Mouse (Mus musculus): ENCODE results near the gene Uspl1. TPM values are rescaled to one million over a fixed set of nuclear protein-coding genes. Genes with fewer than 3 reads are reported as not detected.
A peak's percentile ranks its signal among the peaks of the same experiment; 100 is the strongest.

Gene Uspl1
- polyA plus RNA-seq, 1 experiment from 2014 or later = 24.2 TPM

DNA sequence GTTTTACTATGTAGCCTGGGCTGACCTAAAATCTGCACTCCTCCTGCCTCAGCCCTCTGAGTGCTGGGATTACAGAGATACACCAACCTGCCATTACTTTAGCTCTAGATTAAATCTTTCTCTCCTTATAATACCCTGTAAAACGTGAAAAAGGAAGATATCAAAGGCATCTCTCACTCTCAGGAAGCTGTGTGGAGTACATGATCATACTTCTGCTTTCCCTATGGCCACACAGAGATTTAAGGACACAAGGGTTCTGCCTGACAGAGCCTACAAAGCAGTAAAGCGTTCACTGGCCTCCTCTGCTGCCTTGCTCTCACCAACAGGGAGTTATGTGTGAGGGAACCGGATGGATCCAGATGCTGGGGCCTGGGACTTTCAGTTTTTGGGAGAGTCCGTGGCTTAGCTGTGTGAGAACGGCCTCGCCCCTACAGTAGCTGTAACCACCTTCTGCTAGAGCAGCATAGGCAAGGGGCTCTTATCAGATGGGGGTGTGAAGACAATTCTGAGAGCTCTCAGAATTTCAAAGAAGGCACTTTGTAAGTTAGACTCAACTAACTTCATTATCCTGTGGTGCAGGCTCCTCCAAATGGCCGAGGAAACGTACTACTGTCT lies 36.7 kb upstream of the Uspl1 start:
- 27% methylated on average over 8 of the region's 8 CpGs for WGBS (ENCODE audit: insufficient replicate concordance)
- Histone ChIP-seq H3K27ac (no peak overlapping the region), H3K27me3 (no peaks in the 10 kb centered on the region), H3K4me3 (replicated peaks) (no peak overlapping the region), H3K4me1 (replicated peaks) (peaks cover 26% of the 10 kb centered on the region), H3K9ac (no peak overlapping the region), H3K4me2 (no peak overlapping the region), H3K9me3 (replicated peaks) (no peaks in the 10 kb centered on the region), H3K36me3 (no peaks in the 10 kb centered on the region)
- DNase-seq (no peak), ATAC-seq (ENCODE audit: low read depth) (peak; percentile 43; the same call in 1 of the 2 replicates)

DNA sequence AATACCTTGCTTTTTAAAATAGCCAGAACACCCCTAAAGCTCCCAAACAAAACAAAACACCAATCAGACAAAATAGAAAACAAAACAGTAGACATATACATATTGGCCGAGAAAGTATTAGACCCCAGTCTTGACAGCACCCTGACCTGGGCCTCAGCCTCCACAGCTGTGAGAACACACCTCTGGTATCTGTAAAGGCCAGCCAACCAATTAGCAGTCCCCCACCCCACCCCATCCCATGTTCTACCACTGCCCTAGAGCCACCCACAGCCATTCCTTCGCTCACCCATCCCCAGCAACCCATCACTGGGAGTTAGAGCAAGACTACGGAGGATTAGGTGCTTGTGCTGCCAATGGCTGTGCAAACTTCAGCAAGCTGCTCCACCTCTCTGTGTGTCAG lies 33.3 kb upstream of the Uspl1 start:
- peak; percentile 67 for ATAC-seq (ENCODE audit: low read depth)
- 73% methylated on average over 3 of the region's 3 CpGs for WGBS (ENCODE audit: insufficient replicate concordance)
- H3K27me3 ChIP-seq = no peaks in the 10 kb centered on the region

GRCm38 (mm10) chr5:149152063-149152773 lies 31.9 kb upstream of the Uspl1 start:
- peaks cover 17% of the 10 kb centered on the region for H3K4me1 ChIP-seq (replicated peaks)
- DNase-seq = no peak

More for the DNA sequence above, 33.3 kb upstream of the Uspl1 start:
- no peaks in the 10 kb centered on the region for H3K36me3 ChIP-seq
- H3K27ac ChIP-seq = no peak overlapping the region
- no peak overlapping the region for H3K4me2 ChIP-seq
- no peaks in the 10 kb centered on the region for H3K9me3 ChIP-seq (replicated peaks)
- peaks cover 26% of the 10 kb centered on the region for H3K4me1 ChIP-seq (replicated peaks)
- no peak overlapping the region for H3K9ac ChIP-seq
- DNase-seq = no peak
- no peak overlapping the region for H3K4me3 ChIP-seq (replicated peaks)

DNA sequence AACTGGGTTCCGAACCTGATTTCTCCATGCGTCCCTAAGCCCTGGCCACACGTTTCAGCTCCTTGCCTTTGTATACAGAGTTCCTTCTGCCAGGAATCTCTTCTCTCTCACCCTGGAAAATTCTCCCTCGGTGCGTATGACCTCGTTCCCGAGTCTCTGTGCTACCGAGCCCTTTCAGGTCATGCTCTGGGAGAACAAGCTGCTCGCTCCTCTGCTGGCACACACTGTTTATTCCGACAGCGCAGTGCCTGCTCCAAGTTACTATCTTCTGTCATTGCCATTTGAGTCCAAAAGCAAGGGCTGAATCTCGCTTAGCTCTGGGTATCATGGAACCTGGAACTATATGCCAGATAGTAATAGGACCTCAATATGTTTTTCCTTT lies 31.4 kb upstream of the Uspl1 start:
- peaks cover 11% of the 10 kb centered on the region for H3K4me1 ChIP-seq (replicated peaks)
- ATAC-seq (ENCODE audit: low read depth) (no peak), DNase-seq (no peak)
- no peaks in the 10 kb centered on the region for H3K36me3 ChIP-seq
- H3K4me2 ChIP-seq = no peak overlapping the region
- WGBS (ENCODE audit: insufficient replicate concordance) = 71% methylated on average over 12 of the region's 12 CpGs
- H3K9ac ChIP-seq = no peak overlapping the region
- no peaks in the 10 kb centered on the region for H3K27me3 ChIP-seq
- H3K27ac ChIP-seq = no peak overlapping the region
- no peaks in the 10 kb centered on the region for H3K9me3 ChIP-seq (replicated peaks)
- no peak overlapping the region for H3K4me3 ChIP-seq (replicated peaks)

More at GRCm38 (mm10) chr5:149152063-149152773, 31.9 kb upstream of the Uspl1 start:
- ATAC-seq (ENCODE audit: low read depth) = no peak
- H3K27me3 ChIP-seq = no peaks in the 10 kb centered on the region
- H3K4me2 ChIP-seq = no peak overlapping the region
- H3K4me3 ChIP-seq (replicated peaks) = no peak overlapping the region
- H3K27ac ChIP-seq = no peak overlapping the region
- WGBS (ENCODE audit: insufficient replicate concordance) = 61% methylated on average over 13 of the region's 13 CpGs
- H3K9ac ChIP-seq = no peak overlapping the region
- H3K36me3 ChIP-seq = no peaks in the 10 kb centered on the region
- no peaks in the 10 kb centered on the region for H3K9me3 ChIP-seq (replicated peaks)

GRCm38 (mm10) chr5:149156886-149157563 lies 27.1 kb upstream of the Uspl1 start:
- no peak for ATAC-seq (ENCODE audit: low read depth)

DNA sequence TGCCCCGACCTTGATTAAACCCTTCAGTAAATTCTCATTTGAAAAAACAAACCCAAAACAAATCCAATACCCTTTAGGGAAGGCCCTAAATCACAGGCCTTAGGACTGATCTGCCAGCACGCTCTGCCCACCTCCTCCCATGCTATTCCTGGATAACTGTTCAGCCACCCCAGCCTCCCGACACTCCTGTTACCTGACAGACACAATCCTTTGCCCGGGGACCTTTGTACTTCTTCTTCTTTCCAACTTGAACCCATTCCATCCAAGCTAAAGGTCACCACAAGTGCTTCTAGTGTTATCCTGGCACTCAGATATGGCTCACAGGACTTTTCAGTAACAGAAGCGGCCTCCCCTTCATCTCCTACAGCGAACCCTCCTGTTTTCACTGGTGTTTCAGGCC lies 25.1 kb upstream of the Uspl1 start:
- Histone ChIP-seq H3K4me1 (replicated peaks) (no peaks in the 10 kb centered on the region; the same call in 1 of the 2 replicates), H3K36me3 (no peaks in the 10 kb centered on the region), H3K9ac (no peak overlapping the region), H3K4me3 (replicated peaks) (no peak overlapping the region), H3K27me3 (no peaks in the 10 kb centered on the region), H3K27ac (no peak overlapping the region), H3K9me3 (replicated peaks) (no peaks in the 10 kb centered on the region), H3K4me2 (no peak overlapping the region)
- WGBS (ENCODE audit: insufficient replicate concordance) = 84% methylated on average over 6 of the region's 6 CpGs
- DNase-seq (no peak), ATAC-seq (ENCODE audit: low read depth) (no peak)

More at GRCm38 (mm10) chr5:149156886-149157563, 27.1 kb upstream of the Uspl1 start:
- H3K9ac ChIP-seq = no peak overlapping the region
- WGBS (ENCODE audit: insufficient replicate concordance) = 79% methylated on average over 18 of the region's 18 CpGs
- no peak overlapping the region for H3K4me2 ChIP-seq
- no peaks in the 10 kb centered on the region; the same call in 1 of the 2 replicates for H3K4me1 ChIP-seq (replicated peaks)
- H3K27ac ChIP-seq = no peak overlapping the region
- no peaks in the 10 kb centered on the region for H3K9me3 ChIP-seq (replicated peaks)
- no peaks in the 10 kb centered on the region for H3K36me3 ChIP-seq
- no peak overlapping the region for H3K4me3 ChIP-seq (replicated peaks)
- DNase-seq = no peak
- no peaks in the 10 kb centered on the region for H3K27me3 ChIP-seq

GRCm38 (mm10) chr5:149160469-149160868 lies 23.7 kb upstream of the Uspl1 start:
- WGBS (ENCODE audit: insufficient replicate concordance) = 63% methylated on average over 4 of the region's 4 CpGs
- DNase-seq = no peak
- H3K4me2 ChIP-seq = no peak overlapping the region

DNA sequence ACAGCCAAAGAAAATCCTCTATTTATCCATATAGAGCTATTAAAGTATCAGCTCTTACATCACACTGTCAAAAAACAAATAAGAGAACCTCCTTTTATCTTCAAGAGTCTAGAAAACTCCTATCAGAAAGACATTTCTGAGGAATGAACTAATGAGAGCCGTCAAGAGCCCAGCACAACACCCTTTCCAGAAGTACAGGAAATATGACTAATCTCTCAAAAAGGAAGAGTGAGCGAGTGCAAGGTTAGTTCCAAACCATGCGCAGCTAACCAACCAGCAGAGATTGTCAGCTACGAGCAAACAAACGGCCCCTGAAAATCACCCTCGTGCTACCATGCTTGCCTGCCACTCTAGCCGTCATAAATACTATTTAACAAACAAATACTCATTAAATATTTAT lies 21.3 kb upstream of the Uspl1 start:
- Histone ChIP-seq H3K27me3 (no peaks in the 10 kb centered on the region), H3K9me3 (replicated peaks) (no peaks in the 10 kb centered on the region), H3K4me1 (replicated peaks) (no peaks in the 10 kb centered on the region; the same call in 1 of the 2 replicates), H3K4me2 (no peak overlapping the region), H3K9ac (no peak overlapping the region), H3K4me3 (replicated peaks) (no peak overlapping the region), H3K27ac (no peak overlapping the region), H3K36me3 (no peaks in the 10 kb centered on the region)
- no peak for ATAC-seq (ENCODE audit: low read depth)
- WGBS (ENCODE audit: insufficient replicate concordance) = 24% methylated on average over 7 of the region's 7 CpGs
- DNase-seq = no peak

More at GRCm38 (mm10) chr5:149160469-149160868, 23.7 kb upstream of the Uspl1 start:
- H3K27ac ChIP-seq = no peak overlapping the region
- no peaks in the 10 kb centered on the region; the same call in 1 of the 2 replicates for H3K4me1 ChIP-seq (replicated peaks)
- H3K9me3 ChIP-seq (replicated peaks) = no peaks in the 10 kb centered on the region
- no peak overlapping the region for H3K9ac ChIP-seq
- no peaks in the 10 kb centered on the region for H3K27me3 ChIP-seq
- H3K4me3 ChIP-seq (replicated peaks) = no peak overlapping the region
- H3K36me3 ChIP-seq = no peaks in the 10 kb centered on the region
- ATAC-seq (ENCODE audit: low read depth) = no peak

DNA sequence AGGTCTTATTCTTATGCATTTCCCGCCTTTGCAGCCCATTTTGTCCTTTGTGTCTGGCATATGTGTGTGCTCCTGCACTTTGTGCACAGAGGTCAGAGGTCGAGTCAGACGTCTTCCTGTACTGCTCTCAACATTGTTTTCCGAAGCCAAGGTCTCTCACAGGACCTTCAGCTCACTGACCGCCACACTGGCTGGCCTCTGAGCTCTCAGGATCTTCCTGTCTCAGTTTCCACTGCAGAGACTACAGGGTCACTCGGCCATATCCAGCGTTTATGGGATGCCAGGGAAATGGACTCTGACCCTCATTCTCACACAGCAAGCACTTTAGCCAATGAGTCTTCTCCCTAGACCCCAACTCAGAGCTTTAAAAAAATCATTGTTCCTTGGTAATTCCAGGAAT lies 19.3 kb upstream of the Uspl1 start:
- Histone ChIP-seq H3K4me2 (no peak overlapping the region), H3K9me3 (replicated peaks) (no peaks in the 10 kb centered on the region), H3K27ac (no peak overlapping the region), H3K27me3 (no peaks in the 10 kb centered on the region), H3K9ac (no peak overlapping the region), H3K4me1 (replicated peaks) (no peaks in the 10 kb centered on the region; the same call in 1 of the 2 replicates), H3K36me3 (no peaks in the 10 kb centered on the region), H3K4me3 (replicated peaks) (no peak overlapping the region)
- WGBS (ENCODE audit: insufficient replicate concordance) = 52% methylated on average over 7 of the region's 7 CpGs
- ATAC-seq (ENCODE audit: low read depth) = peak; percentile 65
- no peak for DNase-seq

GRCm38 (mm10) chr5:149166011-149166410 lies 18.1 kb upstream of the Uspl1 start:
- Histone ChIP-seq H3K4me3 (replicated peaks) (no peak overlapping the region), H3K27ac (no peak overlapping the region), H3K4me1 (replicated peaks) (no peaks in the 10 kb centered on the region), H3K36me3 (no peaks in the 10 kb centered on the region), H3K9ac (no peak overlapping the region), H3K9me3 (replicated peaks) (no peaks in the 10 kb centered on the region), H3K27me3 (no peaks in the 10 kb centered on the region), H3K4me2 (no peak overlapping the region)
- WGBS (ENCODE audit: insufficient replicate concordance) = 84% methylated on average over 10 of the region's 10 CpGs
- DNase-seq (no peak), ATAC-seq (ENCODE audit: low read depth) (no peak)

GRCm38 (mm10) chr5:149168051-149168450 lies 16.1 kb upstream of the Uspl1 start:
- no peak for DNase-seq
- Histone ChIP-seq H3K9ac (no peak overlapping the region), H3K36me3 (no peaks in the 10 kb centered on the region), H3K27ac (no peak overlapping the region), H3K27me3 (no peaks in the 10 kb centered on the region), H3K9me3 (replicated peaks) (no peaks in the 10 kb centered on the region), H3K4me2 (no peak overlapping the region), H3K4me1 (replicated peaks) (no peaks in the 10 kb centered on the region), H3K4me3 (replicated peaks) (no peak overlapping the region)
- 69% methylated on average over 2 of the region's 2 CpGs for WGBS (ENCODE audit: insufficient replicate concordance)
- no peak for ATAC-seq (ENCODE audit: low read depth)
